Mouse (Mus musculus): Measurements from ENCODE around the gene Aup1. TPM values are rescaled to one million over a fixed set of nuclear protein-coding genes. Genes with fewer than 3 reads are reported as not detected.
A peak's percentile ranks its signal among the peaks of the same experiment; 100 is the strongest.

Gene Aup1
- polyA plus RNA-seq, 1 experiment from 2014 or later = 109 TPM

DNA sequence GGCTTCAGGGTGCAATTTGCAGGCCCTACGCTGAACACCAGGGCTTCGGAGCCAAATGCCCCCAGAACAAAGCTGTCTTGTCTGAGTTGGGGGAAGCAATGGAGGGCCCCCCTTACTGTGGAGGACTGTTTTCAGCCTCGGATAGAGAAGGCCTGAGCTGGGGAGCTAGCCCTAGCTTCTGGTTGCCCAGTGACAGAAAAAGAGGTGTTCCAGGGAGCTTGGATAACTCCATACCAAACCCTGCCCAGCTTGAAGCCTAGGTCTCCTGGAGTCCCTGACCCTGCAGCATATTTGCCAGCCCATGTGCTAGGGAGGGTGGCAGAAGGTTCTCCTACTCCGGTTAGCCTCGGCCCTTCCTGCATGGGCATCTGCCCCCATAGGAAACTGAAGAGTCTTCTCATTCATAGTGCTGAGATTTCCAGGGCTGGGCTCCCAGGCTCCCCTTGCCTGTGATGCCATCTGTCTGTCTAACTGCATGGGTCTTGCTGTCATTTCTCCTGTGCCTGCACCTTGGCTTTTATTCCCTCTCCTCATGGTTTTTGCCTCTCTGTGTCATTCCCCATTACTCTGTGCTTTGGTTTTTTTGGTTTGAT, 19.8 kb upstream of the Aup1 start:
- H3K36me3 ChIP-seq (ENCODE audit: control insufficient read depth, insufficient read depth, low read length) = no peaks in the 10 kb centered on the region
- H3K4me2 ChIP-seq = peak overlapping the region; percentile 85
- peak; percentile 86 for DNase-seq (ENCODE audit: low spot score, missing footprints)
- H3K9me3 ChIP-seq (ENCODE audit: control insufficient read depth, low read length) = no peaks in the 10 kb centered on the region
- peak overlapping the region; percentile 55; the same call in 1 of the 2 replicates for H3K9ac ChIP-seq (ENCODE audit: low read length)
- 20% methylated on average over 5 of the region's 5 CpGs for WGBS
- H3K4me1 ChIP-seq (ENCODE audit: control insufficient read depth, insufficient read depth, low read length) = peaks cover 27% of the 10 kb centered on the region
- H3K27ac ChIP-seq (ENCODE audit: low read depth, low read length) = no peak overlapping the region
- H3K4me3 ChIP-seq (ENCODE audit: low read depth, low read length) = peak overlapping the region; percentile 52
- ATAC-seq (ENCODE audit: low FRiP score) = no peak
- peaks cover 32% of the 10 kb centered on the region for H3K27me3 ChIP-seq (ENCODE audit: control insufficient read depth, insufficient read depth, low read length)

DNA sequence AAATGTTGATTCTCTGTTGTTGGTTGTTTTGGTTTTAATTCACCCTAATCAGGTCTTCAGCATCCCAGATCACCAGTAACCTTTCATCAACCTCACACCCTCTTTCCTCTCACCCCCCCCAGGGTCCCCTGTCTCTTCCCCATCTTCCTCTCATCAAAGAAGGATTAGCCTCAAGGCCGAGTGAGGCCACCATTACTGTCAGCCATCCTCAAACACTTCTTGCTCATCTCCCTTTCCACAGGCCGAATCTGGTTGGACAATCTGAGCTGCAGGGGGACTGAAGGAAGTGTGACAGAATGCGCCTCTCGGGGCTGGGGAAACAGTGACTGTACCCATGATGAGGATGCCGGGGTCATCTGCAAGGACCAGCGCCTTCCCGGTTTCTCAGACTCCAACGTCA, 17.1 kb upstream of the Aup1 start:
- no peak for ATAC-seq (ENCODE audit: low FRiP score)
- Histone ChIP-seq H3K27me3 (ENCODE audit: control insufficient read depth, insufficient read depth, low read length) (peaks cover 7% of the 10 kb centered on the region), H3K9me3 (ENCODE audit: control insufficient read depth, low read length) (no peaks in the 10 kb centered on the region), H3K36me3 (ENCODE audit: control insufficient read depth, insufficient read depth, low read length) (no peaks in the 10 kb centered on the region), H3K4me1 (ENCODE audit: control insufficient read depth, insufficient read depth, low read length) (peaks cover 25% of the 10 kb centered on the region), H3K4me3 (ENCODE audit: low read depth, low read length) (no peak overlapping the region), H3K9ac (ENCODE audit: low read length) (no peak overlapping the region), H3K4me2 (no peak overlapping the region), H3K27ac (ENCODE audit: low read depth, low read length) (no peak overlapping the region)
- 74% methylated on average over 8 of the region's 8 CpGs for WGBS
- no peak for DNase-seq (ENCODE audit: low spot score, missing footprints)

DNA sequence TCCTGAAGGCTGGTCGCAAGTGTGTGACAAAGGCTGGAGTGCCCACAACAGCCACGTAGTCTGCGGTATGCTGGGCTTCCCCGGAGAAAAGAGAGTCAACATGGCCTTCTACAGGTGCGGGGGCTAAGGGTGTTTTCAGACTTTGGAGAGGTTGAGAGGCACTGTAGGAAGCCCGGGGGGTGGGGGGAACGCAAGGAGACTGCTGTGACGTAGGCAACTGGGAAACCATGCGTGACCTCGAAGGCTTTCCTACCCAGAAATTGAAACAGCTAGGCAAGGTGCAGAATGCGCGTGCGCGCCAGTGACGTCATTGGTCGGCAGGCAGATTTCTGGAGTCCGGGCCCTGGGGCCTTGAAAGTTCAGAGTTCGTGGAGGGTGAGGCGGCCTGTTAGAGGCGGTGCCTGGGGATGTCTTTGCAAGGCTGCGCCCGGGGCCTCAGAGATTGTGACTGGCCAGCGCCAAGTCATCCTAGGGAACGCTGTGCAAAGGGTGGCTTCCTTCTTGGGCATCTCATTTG, 15.8 kb upstream of the Aup1 start:
- H3K27me3 ChIP-seq (ENCODE audit: control insufficient read depth, insufficient read depth, low read length) = 0 out of 2 replicates have a peak, but pooled peaks cover 2% of the 10 kb centered on the region
- peak; percentile 100 for DNase-seq (ENCODE audit: low spot score, missing footprints)
- peak overlapping the region; percentile 9; the same call in 1 of the 2 replicates for H3K4me3 ChIP-seq (ENCODE audit: low read depth, low read length)
- H3K4me1 ChIP-seq (ENCODE audit: control insufficient read depth, insufficient read depth, low read length) = peaks cover 19% of the 10 kb centered on the region
- no peaks in the 10 kb centered on the region for H3K36me3 ChIP-seq (ENCODE audit: control insufficient read depth, insufficient read depth, low read length)
- no peak overlapping the region for H3K27ac ChIP-seq (ENCODE audit: low read depth, low read length)
- peak; percentile 73 for ATAC-seq (ENCODE audit: low FRiP score)
- 8% methylated on average over 24 of the region's 24 CpGs for WGBS
- H3K4me2 ChIP-seq = peak overlapping the region; percentile 43
- H3K9me3 ChIP-seq (ENCODE audit: control insufficient read depth, low read length) = no peaks in the 10 kb centered on the region
- peak overlapping the region; percentile 41 for H3K9ac ChIP-seq (ENCODE audit: low read length)

DNA sequence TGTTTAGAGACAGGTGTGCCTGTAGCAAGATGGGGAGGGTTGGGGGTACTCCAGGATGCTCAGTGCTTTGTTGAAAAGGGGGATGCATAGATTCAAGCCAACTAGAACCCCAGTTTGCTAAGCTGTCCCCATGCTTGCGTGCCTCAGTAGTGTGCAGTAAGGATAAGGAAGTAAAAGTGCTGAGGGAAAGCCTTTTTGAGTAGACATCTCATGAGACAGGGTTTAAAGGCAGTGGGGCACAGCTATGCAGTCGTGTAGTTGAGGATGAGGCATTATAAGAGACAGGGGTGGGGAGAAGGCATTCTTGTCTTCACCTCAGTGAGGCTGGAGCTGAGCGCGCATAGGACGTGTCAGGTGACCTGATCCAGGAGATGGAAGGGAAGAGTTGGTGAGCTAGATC, 13.7 kb upstream of the Aup1 start:
- no peak overlapping the region for H3K4me3 ChIP-seq (ENCODE audit: low read depth, low read length)
- no peak overlapping the region for H3K9ac ChIP-seq (ENCODE audit: low read length)
- H3K27ac ChIP-seq (ENCODE audit: low read depth, low read length) = no peak overlapping the region
- no peak overlapping the region for H3K4me2 ChIP-seq
- H3K36me3 ChIP-seq (ENCODE audit: control insufficient read depth, insufficient read depth, low read length) = no peaks in the 10 kb centered on the region
- H3K4me1 ChIP-seq (ENCODE audit: control insufficient read depth, insufficient read depth, low read length) = peaks cover 6% of the 10 kb centered on the region; the same call in 1 of the 2 replicates
- DNase-seq (ENCODE audit: low spot score, missing footprints) = no peak
- ATAC-seq (ENCODE audit: low FRiP score) = no peak
- no peaks in the 10 kb centered on the region for H3K9me3 ChIP-seq (ENCODE audit: control insufficient read depth, low read length)
- no peaks in the 10 kb centered on the region for H3K27me3 ChIP-seq (ENCODE audit: control insufficient read depth, insufficient read depth, low read length)
- WGBS = 82% methylated on average over 5 of the region's 5 CpGs

DNA sequence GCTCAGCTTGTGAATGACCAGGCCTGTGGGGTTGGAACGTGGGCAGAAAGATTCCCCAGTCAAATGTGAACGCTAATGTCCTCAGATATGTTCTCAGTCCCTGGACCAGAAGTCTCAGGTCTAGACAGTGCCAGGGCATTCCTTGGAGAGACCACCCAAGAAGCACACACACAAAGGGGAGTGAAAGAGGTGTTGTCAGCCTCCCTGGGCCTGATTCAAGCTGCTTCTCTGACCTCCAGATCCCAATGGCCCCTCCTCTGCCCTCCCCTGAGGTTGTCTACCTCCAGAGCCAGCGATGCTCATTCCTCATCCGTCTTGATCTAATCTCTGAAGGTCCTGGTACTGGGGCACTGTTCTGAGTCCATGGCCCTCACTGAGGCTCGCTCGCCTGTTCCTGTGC, 10.8 kb upstream of the Aup1 start:
- H3K4me1 ChIP-seq (ENCODE audit: control insufficient read depth, insufficient read depth, low read length) = peaks cover 2% of the 10 kb centered on the region; the same call in 1 of the 2 replicates
- WGBS = 67% methylated on average over 6 of the region's 6 CpGs
- no peak overlapping the region for H3K4me2 ChIP-seq
- no peaks in the 10 kb centered on the region for H3K9me3 ChIP-seq (ENCODE audit: control insufficient read depth, low read length)
- DNase-seq (ENCODE audit: low spot score, missing footprints) (peak; percentile 56), ATAC-seq (ENCODE audit: low FRiP score) (no peak)
- H3K9ac ChIP-seq (ENCODE audit: low read length) = no peak overlapping the region
- no peaks in the 10 kb centered on the region for H3K36me3 ChIP-seq (ENCODE audit: control insufficient read depth, insufficient read depth, low read length)
- H3K27ac ChIP-seq (ENCODE audit: low read depth, low read length) = no peak overlapping the region
- H3K4me3 ChIP-seq (ENCODE audit: low read depth, low read length) = no peak overlapping the region
- H3K27me3 ChIP-seq (ENCODE audit: control insufficient read depth, insufficient read depth, low read length) = no peaks in the 10 kb centered on the region

DNA sequence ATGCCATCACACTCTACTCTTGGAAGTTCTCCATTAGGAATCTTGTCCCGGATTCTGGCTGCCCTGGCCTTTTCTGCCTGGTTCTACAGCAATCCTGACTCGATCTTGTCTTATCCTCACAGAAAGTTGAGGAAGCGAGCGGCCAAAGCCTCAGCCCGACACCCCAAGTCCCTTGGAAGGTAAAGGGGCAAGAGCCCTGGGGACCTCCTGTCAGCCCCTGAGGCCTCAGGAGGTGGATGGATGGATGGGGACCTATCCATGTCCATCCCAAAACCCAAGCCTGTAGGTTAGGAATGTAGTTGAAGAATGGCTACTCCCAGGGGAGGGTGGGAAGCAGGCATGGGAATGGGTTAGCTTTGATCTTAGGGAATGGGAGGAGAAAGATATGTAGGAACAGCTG, 10.3 kb upstream of the Aup1 start:
- Histone ChIP-seq H3K27ac (ENCODE audit: low read depth, low read length) (no peak overlapping the region), H3K9me3 (ENCODE audit: control insufficient read depth, low read length) (no peaks in the 10 kb centered on the region), H3K27me3 (ENCODE audit: control insufficient read depth, insufficient read depth, low read length) (no peaks in the 10 kb centered on the region), H3K4me1 (ENCODE audit: control insufficient read depth, insufficient read depth, low read length) (no peaks in the 10 kb centered on the region), H3K4me2 (no peak overlapping the region), H3K36me3 (ENCODE audit: control insufficient read depth, insufficient read depth, low read length) (no peaks in the 10 kb centered on the region), H3K4me3 (ENCODE audit: low read depth, low read length) (no peak overlapping the region), H3K9ac (ENCODE audit: low read length) (no peak overlapping the region)
- DNase-seq (ENCODE audit: low spot score, missing footprints) = peak; percentile 60
- WGBS = 86% methylated on average over 5 of the region's 5 CpGs
- no peak for ATAC-seq (ENCODE audit: low FRiP score)

DNA sequence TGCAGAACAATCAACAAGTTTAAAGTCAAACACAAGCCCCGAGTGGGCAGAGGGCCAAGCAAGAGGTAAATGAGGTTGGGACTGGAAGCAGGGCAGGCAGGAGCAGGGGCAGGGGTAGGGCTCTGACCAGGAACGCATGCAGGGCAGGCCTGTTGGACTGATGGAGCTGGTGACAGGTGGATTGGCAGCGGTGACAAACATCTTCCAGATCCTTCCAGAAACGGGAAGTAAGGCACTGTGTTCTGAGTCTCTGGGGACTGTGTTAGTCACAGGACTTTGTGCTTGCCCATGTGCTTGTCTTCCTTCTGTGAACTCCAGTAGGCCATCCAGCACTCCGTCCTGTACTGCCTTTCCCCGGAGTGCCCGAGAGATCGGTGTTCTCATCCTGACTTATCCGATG, 9.6 kb upstream of the Aup1 start:
- Histone ChIP-seq H3K4me3 (ENCODE audit: low read depth, low read length) (no peak overlapping the region), H3K27me3 (ENCODE audit: control insufficient read depth, insufficient read depth, low read length) (no peaks in the 10 kb centered on the region), H3K27ac (ENCODE audit: low read depth, low read length) (no peak overlapping the region), H3K9me3 (ENCODE audit: control insufficient read depth, low read length) (no peaks in the 10 kb centered on the region), H3K9ac (ENCODE audit: low read length) (no peak overlapping the region), H3K36me3 (ENCODE audit: control insufficient read depth, insufficient read depth, low read length) (no peaks in the 10 kb centered on the region), H3K4me2 (no peak overlapping the region), H3K4me1 (ENCODE audit: control insufficient read depth, insufficient read depth, low read length) (no peaks in the 10 kb centered on the region)
- no peak for DNase-seq (ENCODE audit: low spot score, missing footprints)
- 76% methylated on average over 9 of the region's 9 CpGs for whole genome bisulfite sequencing
- ATAC-seq (ENCODE audit: low FRiP score) = no peak

DNA sequence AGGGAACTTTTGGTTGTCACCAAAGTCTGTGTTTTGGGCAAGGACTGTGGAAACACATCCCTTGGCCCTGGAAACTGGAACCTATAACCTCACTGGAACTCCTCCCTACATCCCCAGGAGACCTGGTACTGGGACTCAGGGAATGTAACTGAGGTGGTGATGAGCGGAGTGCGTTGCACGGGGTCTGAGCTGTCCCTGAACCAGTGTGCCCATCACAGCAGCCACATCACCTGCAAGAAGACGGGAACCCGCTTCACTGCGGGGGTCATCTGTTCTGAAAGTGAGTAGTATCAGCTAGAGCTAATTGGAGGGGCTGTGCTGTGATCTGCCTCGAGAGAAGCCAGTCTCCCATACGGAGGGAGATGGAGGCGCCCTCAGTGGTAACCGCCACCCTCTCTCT, 5.0 kb upstream of the Aup1 start:
- WGBS = 76% methylated on average over 10 of the region's 10 CpGs
- no peaks in the 10 kb centered on the region for H3K27me3 ChIP-seq (ENCODE audit: control insufficient read depth, insufficient read depth, low read length)
- H3K4me1 ChIP-seq (ENCODE audit: control insufficient read depth, insufficient read depth, low read length) = peaks cover 13% of the 10 kb centered on the region
- no peak overlapping the region for H3K9ac ChIP-seq (ENCODE audit: low read length)
- no peak for ATAC-seq (ENCODE audit: low FRiP score)
- H3K9me3 ChIP-seq (ENCODE audit: control insufficient read depth, low read length) = no peaks in the 10 kb centered on the region
- H3K4me2 ChIP-seq = no peak overlapping the region
- DNase-seq (ENCODE audit: low spot score, missing footprints) = no peak
- H3K36me3 ChIP-seq (ENCODE audit: control insufficient read depth, insufficient read depth, low read length) = no peaks in the 10 kb centered on the region
- no peak overlapping the region for H3K27ac ChIP-seq (ENCODE audit: low read depth, low read length)
- no peak overlapping the region for H3K4me3 ChIP-seq (ENCODE audit: low read depth, low read length)

DNA sequence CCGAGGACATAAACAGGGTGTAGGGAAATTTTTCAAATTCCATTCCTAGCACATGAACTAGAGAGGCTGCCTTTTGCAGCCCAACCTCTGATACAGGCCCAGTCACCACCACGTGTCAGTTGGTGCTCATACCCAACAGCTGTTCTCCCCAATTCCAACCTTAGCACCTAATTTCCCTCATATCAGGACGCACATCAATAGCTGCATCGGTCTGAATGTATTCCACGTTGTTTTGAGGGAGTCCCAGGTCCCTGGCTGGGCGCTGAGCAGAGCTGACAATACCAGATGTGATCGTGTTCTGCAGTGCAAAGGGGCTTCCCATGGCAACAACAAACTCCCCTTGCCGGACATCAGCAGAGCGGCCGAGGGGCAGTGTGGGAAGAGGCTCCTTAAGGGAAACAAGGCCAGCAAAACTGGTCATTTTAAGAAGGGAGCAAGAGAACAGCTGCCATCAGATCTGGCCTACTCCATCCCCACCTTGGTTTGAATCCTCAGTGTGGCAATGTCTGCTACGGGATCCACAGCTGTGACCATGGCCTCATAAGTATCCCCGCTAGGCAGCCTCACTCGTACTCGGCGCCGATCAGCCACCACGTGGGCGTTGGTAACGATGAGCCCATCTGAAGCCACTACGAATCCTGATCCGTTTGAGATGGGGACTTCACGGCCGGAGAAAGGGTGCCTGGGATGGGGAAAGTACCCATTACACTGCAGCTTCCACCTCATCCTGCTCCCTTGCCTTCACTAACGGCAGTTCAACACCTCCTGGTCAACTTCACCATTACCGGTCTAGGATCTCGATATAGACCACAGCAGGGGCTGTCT, 973 bp upstream of the Aup1 start:
- peak overlapping the region; percentile 97 for H3K4me3 ChIP-seq (ENCODE audit: low read depth, low read length)
- H3K27ac ChIP-seq (ENCODE audit: low read depth, low read length) = peak overlapping the region; percentile 27
- 3% methylated on average over 26 of the region's 26 CpGs for WGBS
- H3K27me3 ChIP-seq (ENCODE audit: control insufficient read depth, insufficient read depth, low read length) = no peaks in the 10 kb centered on the region
- peaks cover 5% of the 10 kb centered on the region; the same call in 1 of the 2 replicates for H3K36me3 ChIP-seq (ENCODE audit: control insufficient read depth, insufficient read depth, low read length)
- no peaks in the 10 kb centered on the region for H3K9me3 ChIP-seq (ENCODE audit: control insufficient read depth, low read length)
- H3K4me1 ChIP-seq (ENCODE audit: control insufficient read depth, insufficient read depth, low read length) = peaks cover 21% of the 10 kb centered on the region
- peak; percentile 94 for DNase-seq (ENCODE audit: low spot score, missing footprints)
- peak overlapping the region; percentile 93 for H3K9ac ChIP-seq (ENCODE audit: low read length)
- ATAC-seq (ENCODE audit: low FRiP score) = 0 out of 2 replicates have a peak, but pooled peaks have one; percentile 2
- H3K4me2 ChIP-seq = peak overlapping the region; percentile 97

Measured in midbrain, embryonic 11.5 days (tissue).